Mouse (Mus musculus): Measurements from ENCODE around the gene Fam53b. TPM values are rescaled to one million over a fixed set of nuclear protein-coding genes. Genes with fewer than 3 reads are reported as not detected.

Gene Fam53b
- polyA plus RNA-seq, 1 experiment from 2014 or later: 13.5 TPM

DNA sequence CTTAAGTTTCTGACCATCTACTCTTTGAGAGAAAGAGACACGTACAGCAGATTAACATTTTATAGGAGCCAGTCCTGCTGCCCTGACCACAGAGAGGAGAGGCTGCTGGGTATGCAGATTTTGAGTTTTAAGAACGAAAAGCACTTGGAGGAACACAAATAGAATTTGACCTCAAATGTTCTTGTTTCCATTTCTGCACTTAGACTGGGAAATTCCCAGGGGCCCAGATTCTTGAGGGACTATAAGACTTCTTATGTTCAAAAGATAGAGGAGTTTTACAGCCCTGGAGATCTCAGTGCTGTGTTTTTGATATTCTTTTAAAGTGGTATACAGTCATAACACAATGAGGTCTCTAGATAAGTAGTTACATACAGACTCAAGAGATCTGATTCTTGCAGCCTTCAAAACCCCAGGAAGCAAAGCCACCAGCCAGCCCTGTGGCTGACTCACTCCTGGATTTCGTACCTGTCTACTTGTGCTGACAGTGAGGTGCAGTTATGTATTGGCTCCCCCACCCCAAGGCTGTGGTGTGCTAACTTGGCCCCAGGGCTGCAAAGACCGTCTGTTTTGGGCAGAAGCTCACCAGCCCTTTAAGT lies 48.7 kb downstream of the Fam53b start:
- Histone ChIP-seq H3K27me3 (replicated peaks; ENCODE audit: control insufficient read depth, insufficient read depth, low read length) (no peaks in the 10 kb centered on the region), H3K4me1 (replicated peaks; ENCODE audit: control insufficient read depth, insufficient read depth, low read length) (peaks cover 33% of the 10 kb centered on the region), H3K27ac (ENCODE audit: low read depth, low read length) (peak overlapping the region; percentile 75), H3K4me2 (replicated peaks; ENCODE audit: low read depth) (no peak overlapping the region), H3K9ac (ENCODE audit: low read depth, low read length) (no peak overlapping the region), H3K36me3 (ENCODE audit: control insufficient read depth, insufficient read depth) (peaks cover 20% of the 10 kb centered on the region; the same call in 1 of the 2 replicates), H3K4me3 (ENCODE audit: low read depth, low read length) (no peak overlapping the region), H3K9me3 (ENCODE audit: control insufficient read depth) (no peaks in the 10 kb centered on the region)
- WGBS: 39% methylated on average over 4 of the region's 4 CpGs
- no peak for TF ChIP-seq CTCF (IDR thresholded peaks at IDR 0.05; ENCODE audit: low read depth)
- peak; percentile 41 for ATAC-seq

DNA sequence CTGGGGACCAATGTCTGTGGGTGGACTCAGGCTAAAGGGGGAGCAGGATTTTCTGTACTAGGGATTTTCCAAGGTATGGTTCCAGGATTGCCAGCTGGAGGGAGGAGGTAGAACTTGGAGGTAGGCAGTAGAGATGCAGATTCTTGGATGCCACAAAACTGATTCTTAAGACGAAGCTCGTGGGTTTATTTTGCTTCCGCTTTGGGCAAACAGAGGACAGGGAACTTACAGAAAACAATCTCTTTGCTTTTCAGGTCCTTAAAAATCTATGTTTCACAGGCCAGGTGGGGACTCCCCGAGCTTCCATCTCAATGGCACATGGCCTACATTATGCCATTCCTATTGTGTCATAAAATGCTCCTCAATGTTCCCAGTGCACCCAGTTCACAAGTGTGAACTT lies 49.4 kb downstream of the Fam53b start:
- no peak overlapping the region for H3K4me2 ChIP-seq (replicated peaks; ENCODE audit: low read depth)
- H3K4me1 ChIP-seq (replicated peaks; ENCODE audit: control insufficient read depth, insufficient read depth, low read length): peaks cover 33% of the 10 kb centered on the region
- 88% methylated on average over 4 of the region's 4 CpGs for whole genome bisulfite sequencing
- no peaks in the 10 kb centered on the region for H3K9me3 ChIP-seq (ENCODE audit: control insufficient read depth)
- H3K27ac ChIP-seq (ENCODE audit: low read depth, low read length): peak overlapping the region; percentile 75
- H3K9ac ChIP-seq (ENCODE audit: low read depth, low read length): no peak overlapping the region
- no peak for TF ChIP-seq CTCF (IDR thresholded peaks at IDR 0.05; ENCODE audit: low read depth)
- no peaks in the 10 kb centered on the region for H3K27me3 ChIP-seq (replicated peaks; ENCODE audit: control insufficient read depth, insufficient read depth, low read length)
- no peak for ATAC-seq
- no peak overlapping the region for H3K4me3 ChIP-seq (ENCODE audit: low read depth, low read length)
- peaks cover 22% of the 10 kb centered on the region; the same call in 1 of the 2 replicates for H3K36me3 ChIP-seq (ENCODE audit: control insufficient read depth, insufficient read depth)

DNA sequence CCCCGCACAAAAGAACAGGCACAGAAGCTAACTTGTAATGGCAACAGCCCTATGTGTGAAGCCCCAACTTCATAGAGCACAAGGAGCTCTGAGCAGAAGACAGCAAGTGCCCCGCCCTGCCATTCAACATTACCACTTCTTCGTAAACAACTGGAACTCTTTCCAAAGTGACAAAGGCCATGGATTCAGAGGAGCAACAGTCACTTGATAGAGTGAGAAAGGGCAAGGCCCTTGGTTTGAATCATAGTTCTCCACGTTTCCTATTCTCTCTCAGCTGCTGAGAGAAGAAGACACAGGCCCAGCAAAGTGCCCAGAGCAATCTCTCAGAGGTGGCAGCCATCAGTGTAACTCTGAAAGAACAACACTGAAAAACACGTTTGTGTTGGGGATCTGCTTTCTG lies 49.8 kb downstream of the Fam53b start:
- no peak for ATAC-seq
- Histone ChIP-seq H3K27ac (ENCODE audit: low read depth, low read length) (peak overlapping the region; percentile 75), H3K9ac (ENCODE audit: low read depth, low read length) (no peak overlapping the region), H3K4me1 (replicated peaks; ENCODE audit: control insufficient read depth, insufficient read depth, low read length) (peaks cover 33% of the 10 kb centered on the region), H3K9me3 (ENCODE audit: control insufficient read depth) (no peaks in the 10 kb centered on the region), H3K36me3 (ENCODE audit: control insufficient read depth, insufficient read depth) (peaks cover 25% of the 10 kb centered on the region), H3K4me3 (ENCODE audit: low read depth, low read length) (no peak overlapping the region), H3K27me3 (replicated peaks; ENCODE audit: control insufficient read depth, insufficient read depth, low read length) (no peaks in the 10 kb centered on the region), H3K4me2 (replicated peaks; ENCODE audit: low read depth) (no peak overlapping the region)
- WGBS: 64% methylated on average over 5 of the region's 5 CpGs
- TF ChIP-seq CTCF (IDR thresholded peaks at IDR 0.05; ENCODE audit: low read depth): no peak

DNA sequence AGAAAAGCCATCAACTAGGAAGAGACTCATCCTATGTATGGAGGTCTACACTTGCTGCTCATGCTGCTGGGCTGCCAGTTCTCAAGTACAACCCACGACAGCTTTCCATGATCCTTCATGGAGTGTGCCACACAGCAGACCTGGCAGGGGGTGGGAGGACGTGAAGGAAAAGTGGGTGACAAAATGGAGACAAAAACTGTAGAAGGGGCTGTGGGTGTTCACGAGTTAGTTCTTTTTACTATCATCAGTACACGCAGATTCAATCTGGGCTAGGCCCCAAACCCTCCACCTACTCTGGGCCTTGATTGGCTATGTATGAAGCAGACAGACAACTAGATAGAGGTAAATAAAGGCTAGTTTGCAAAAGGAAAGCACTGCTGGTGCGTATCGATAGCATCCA lies 50.3 kb downstream of the Fam53b start:
- peaks cover 30% of the 10 kb centered on the region for H3K36me3 ChIP-seq (ENCODE audit: control insufficient read depth, insufficient read depth)
- no peak overlapping the region for H3K9ac ChIP-seq (ENCODE audit: low read depth, low read length)
- no peak for TF ChIP-seq CTCF (IDR thresholded peaks at IDR 0.05; ENCODE audit: low read depth)
- no peaks in the 10 kb centered on the region for H3K9me3 ChIP-seq (ENCODE audit: control insufficient read depth)
- no peak overlapping the region for H3K4me2 ChIP-seq (replicated peaks; ENCODE audit: low read depth)
- 92% methylated on average over 6 of the region's 6 CpGs for whole genome bisulfite sequencing
- no peak overlapping the region for H3K4me3 ChIP-seq (ENCODE audit: low read depth, low read length)
- no peak for ATAC-seq
- H3K4me1 ChIP-seq (replicated peaks; ENCODE audit: control insufficient read depth, insufficient read depth, low read length): peaks cover 33% of the 10 kb centered on the region
- H3K27ac ChIP-seq (ENCODE audit: low read depth, low read length): peak overlapping the region; percentile 75; the same call in 1 of the 2 replicates
- no peaks in the 10 kb centered on the region for H3K27me3 ChIP-seq (replicated peaks; ENCODE audit: control insufficient read depth, insufficient read depth, low read length)

DNA sequence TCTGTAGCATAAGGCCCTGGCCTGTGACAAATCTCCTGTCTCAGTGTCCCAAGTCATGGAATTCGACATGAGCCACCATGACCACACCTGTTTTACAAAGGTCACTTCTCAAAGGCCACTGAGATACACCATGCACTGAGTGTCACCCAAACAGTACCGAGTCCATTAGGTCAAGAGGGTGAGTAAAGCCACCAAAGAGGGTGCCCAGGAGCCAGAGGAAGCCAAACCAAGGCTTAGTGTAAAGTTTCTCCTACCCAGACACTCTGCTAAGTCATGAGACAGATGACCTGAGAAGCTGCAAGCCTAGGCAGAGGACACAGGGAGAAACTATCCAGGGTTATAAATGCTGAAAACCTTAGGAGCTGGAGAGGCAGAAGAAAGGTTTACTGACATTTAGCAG lies 52.3 kb downstream of the Fam53b start:
- peak; percentile 14; the same call in 1 of the 2 replicates for ATAC-seq
- Histone ChIP-seq H3K9ac (ENCODE audit: low read depth, low read length) (no peak overlapping the region), H3K27me3 (replicated peaks; ENCODE audit: control insufficient read depth, insufficient read depth, low read length) (no peaks in the 10 kb centered on the region), H3K4me3 (ENCODE audit: low read depth, low read length) (no peak overlapping the region), H3K27ac (ENCODE audit: low read depth, low read length) (peak overlapping the region; percentile 70), H3K4me1 (replicated peaks; ENCODE audit: control insufficient read depth, insufficient read depth, low read length) (peaks cover 44% of the 10 kb centered on the region), H3K36me3 (ENCODE audit: control insufficient read depth, insufficient read depth) (peaks cover 41% of the 10 kb centered on the region), H3K9me3 (ENCODE audit: control insufficient read depth) (no peaks in the 10 kb centered on the region), H3K4me2 (replicated peaks; ENCODE audit: low read depth) (no peak overlapping the region)
- whole genome bisulfite sequencing: 43% methylated on average over 2 of the region's 2 CpGs
- TF ChIP-seq CTCF (IDR thresholded peaks at IDR 0.05; ENCODE audit: low read depth): no peak

DNA sequence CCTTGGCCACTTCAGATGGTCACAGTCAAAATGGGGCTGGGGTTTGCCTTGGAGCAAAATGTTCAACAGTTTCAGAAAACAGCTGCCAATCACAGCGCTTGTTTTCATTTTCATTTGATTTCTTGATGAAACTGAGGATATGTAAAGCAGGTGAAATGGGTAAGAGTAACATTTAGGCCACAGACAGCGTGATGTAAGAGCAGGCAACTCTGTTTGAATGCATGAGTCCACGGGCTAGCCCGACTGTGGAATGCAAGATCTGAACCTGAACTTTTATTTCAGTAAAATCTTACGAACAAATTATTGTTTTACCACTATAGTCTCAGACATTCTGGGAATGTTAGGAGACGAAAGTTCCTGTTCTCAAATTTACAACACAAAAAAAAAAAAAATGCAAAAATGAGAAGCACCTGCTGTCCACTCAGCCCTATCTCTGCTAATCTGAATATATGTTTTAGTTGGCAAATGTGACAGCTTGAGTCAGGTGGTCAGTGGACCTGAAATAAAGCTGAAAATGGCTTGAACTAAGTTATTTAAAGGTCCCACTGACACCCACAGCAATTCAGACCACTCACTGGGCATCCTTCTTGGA lies 53.0 kb downstream of the Fam53b start:
- H3K27me3 ChIP-seq (replicated peaks; ENCODE audit: control insufficient read depth, insufficient read depth, low read length): no peaks in the 10 kb centered on the region
- no peak overlapping the region for H3K4me2 ChIP-seq (replicated peaks; ENCODE audit: low read depth)
- no peak for ATAC-seq
- H3K4me3 ChIP-seq (ENCODE audit: low read depth, low read length): no peak overlapping the region
- H3K27ac ChIP-seq (ENCODE audit: low read depth, low read length): peak overlapping the region; percentile 61; the same call in 1 of the 2 replicates
- H3K9me3 ChIP-seq (ENCODE audit: control insufficient read depth): no peaks in the 10 kb centered on the region
- H3K4me1 ChIP-seq (replicated peaks; ENCODE audit: control insufficient read depth, insufficient read depth, low read length): peaks cover 39% of the 10 kb centered on the region
- peaks cover 41% of the 10 kb centered on the region for H3K36me3 ChIP-seq (ENCODE audit: control insufficient read depth, insufficient read depth)
- WGBS: 94% methylated on average over 6 of the region's 6 CpGs
- no peak overlapping the region for H3K9ac ChIP-seq (ENCODE audit: low read depth, low read length)
- TF ChIP-seq CTCF (IDR thresholded peaks at IDR 0.05; ENCODE audit: low read depth): no peak

Measured in intestine, postnatal 0 days (tissue).